Mouse (Mus musculus) MEL (cell line): Measurements from ENCODE around the gene Arhgap19. TPM values are rescaled to one million over a fixed set of nuclear protein-coding genes. Genes with fewer than 3 reads are reported as not detected.

Source experiments
- DNase-seq: peaks from one replicate; pipeline ENCODE4 v3.0.0; 2011; ENCODE audit warnings: low read depth, low spot score
- H3K27ac ChIP-seq: 2 replicates; pipeline ENCODE4 v1.5.1; 2012; ENCODE audit warnings: low read depth, mild to moderate bottlenecking, control low read depth, low read length, moderate library complexity; ENCODE audit not compliant: control insufficient read depth
- H3K27me3 ChIP-seq, 2 experiments: fragments of 150-350 bp in 1 of 2; sonication (generic) in 1 of 2; 2 replicates each; pipeline ENCODE4 v1.6.1; 2012; ENCODE audit warnings: low read length in 2 of 2, mild to moderate bottlenecking in 2 of 2, improper control_type of control experiment in 1 of 2, moderate library complexity in 1 of 2; ENCODE audit not compliant: insufficient read depth in 2 of 2, control insufficient read depth in 1 of 2
- H3K36me3 ChIP-seq, 2 experiments: 2 replicates each; pipeline ENCODE4 v1.6.1; 2012 to 2014; ENCODE audit warnings: low read length in 2 of 2, improper control_type of control experiment in 1 of 2, inconsistent platforms in 1 of 2, mild to moderate bottlenecking in 1 of 2; ENCODE audit not compliant: insufficient read depth in 2 of 2, control insufficient read depth in 1 of 2
- H3K4me1 ChIP-seq, 2 experiments: fragments of 150-350 bp in 1 of 2; sonication (generic) in 1 of 2; 2 replicates each; pipeline ENCODE4 v1.6.1; 2012; ENCODE audit warnings: low read length in 2 of 2, improper control_type of control experiment in 1 of 2, mild to moderate bottlenecking in 1 of 2; ENCODE audit not compliant: insufficient read depth in 2 of 2, control insufficient read depth in 1 of 2
- H3K4me3 ChIP-seq, 2 experiments: fragments of 150-350 bp in 1 of 2; sonication (generic) in 1 of 2; 2 replicates each; pipeline ENCODE4 v1.5.1; 2012; ENCODE audit warnings: low read depth in 2 of 2, low read length in 2 of 2, mild to moderate bottlenecking in 2 of 2, moderate library complexity in 2 of 2, control low read depth in 1 of 2, improper control_type of control experiment in 1 of 2; ENCODE audit not compliant: control insufficient read depth in 1 of 2, insufficient read depth in 1 of 2
- H3K79me2 ChIP-seq: 2 replicates; pipeline ENCODE4 v1.6.1; 2012; ENCODE audit warnings: mild to moderate bottlenecking, low read length, moderate library complexity; ENCODE audit not compliant: control insufficient read depth, poor library complexity, insufficient read depth
- H3K9ac ChIP-seq: 2 replicates; pipeline ENCODE4 v1.6.1; 2012; ENCODE audit warnings: low read depth, mild to moderate bottlenecking, control low read depth, low read length, moderate library complexity; ENCODE audit not compliant: control insufficient read depth, poor library complexity, severe bottlenecking
- H3K9me3 ChIP-seq: fragments of 150-350 bp; sonication (generic); replicated peaks from 2 replicates; pipeline ENCODE4 v1.6.1; 2012; ENCODE audit warnings: mild to moderate bottlenecking, low read length, improper control_type of control experiment, moderate library complexity; ENCODE audit not compliant: insufficient read depth
- CHD1 ChIP-seq: IDR thresholded peaks from 2 replicates; pipeline ENCODE4 v1.6.1; 2012; ENCODE audit warnings: low read depth, mild to moderate bottlenecking, inconsistent platforms, low read length, improper control_type of control experiment
- CHD2 ChIP-seq: IDR thresholded peaks from 2 replicates; pipeline ENCODE4 v1.6.1; 2011; ENCODE audit warnings: low read length, improper control_type of control experiment
- E2F4 ChIP-seq: IDR thresholded peaks from 2 replicates; pipeline ENCODE4 v1.6.1; 2011; ENCODE audit warnings: low read depth, low read length, improper control_type of control experiment, borderline replicate concordance
- ELF1 ChIP-seq: IDR thresholded peaks from 2 replicates; pipeline ENCODE4 v1.6.1; 2014; ENCODE audit warnings: low read depth, mild to moderate bottlenecking, inconsistent platforms, low read length, improper control_type of control experiment, moderate library complexity
- GABPA ChIP-seq: IDR thresholded peaks from 2 replicates; pipeline ENCODE4 v1.6.1; 2012; ENCODE audit warnings: low read depth, mild to moderate bottlenecking, inconsistent platforms, low read length, improper control_type of control experiment, moderate library complexity
- GATA1 ChIP-seq: IDR thresholded peaks from 2 replicates; pipeline ENCODE4 v1.6.1; 2011; ENCODE audit warnings: low read depth, low read length, improper control_type of control experiment
- HCFC1 ChIP-seq: IDR thresholded peaks from 2 replicates; pipeline ENCODE4 v1.6.1; 2012; ENCODE audit warnings: low read depth, mild to moderate bottlenecking, inconsistent platforms, low read length, improper control_type of control experiment, moderate library complexity
- JUND ChIP-seq: IDR thresholded peaks from 2 replicates; pipeline ENCODE4 v1.6.1; 2011; ENCODE audit warnings: low read depth, mild to moderate bottlenecking, improper control_type of control experiment, low read length
- KAT2A ChIP-seq: conservative IDR thresholded peaks from 2 replicates; pipeline ENCODE4 v1.6.1; 2012; ENCODE audit warnings: low read depth, low read length, improper control_type of control experiment, inconsistent platforms
- MAX ChIP-seq: IDR thresholded peaks from 2 replicates; pipeline ENCODE4 v1.6.1; 2011; ENCODE audit warnings: low read length, improper control_type of control experiment
- MAZ ChIP-seq: IDR thresholded peaks from 2 replicates; pipeline ENCODE4 v1.6.1; 2012; ENCODE audit warnings: low read depth, mild to moderate bottlenecking, inconsistent platforms, low read length, improper control_type of control experiment
- MEF2A ChIP-seq: IDR thresholded peaks from 2 replicates; pipeline ENCODE4 v1.6.1; 2014; ENCODE audit warnings: low read depth, mild to moderate bottlenecking, inconsistent platforms, low read length, improper control_type of control experiment; ENCODE audit not compliant: poor library complexity, insufficient replicate concordance, severe bottlenecking; ENCODE audit errors: extremely low read depth
- MXI1 ChIP-seq: IDR thresholded peaks from 2 replicates; pipeline ENCODE4 v1.6.1; 2011; ENCODE audit warnings: mild to moderate bottlenecking, low read depth, low read length, improper control_type of control experiment
- MYB ChIP-seq: IDR thresholded peaks from 2 replicates; pipeline ENCODE4 v1.6.1; 2011; ENCODE audit warnings: mild to moderate bottlenecking, low read depth, low read length, improper control_type of control experiment
- MYC ChIP-seq: IDR thresholded peaks from 2 replicates; pipeline ENCODE4 v1.6.1; 2011; ENCODE audit warnings: low read depth, mild to moderate bottlenecking, low read length, improper control_type of control experiment, moderate library complexity
- NELFE ChIP-seq: IDR thresholded peaks from 2 replicates; pipeline ENCODE4 v1.6.1; 2011; ENCODE audit warnings: low read depth, low read length, improper control_type of control experiment
- POLR2A ChIP-seq, 2 experiments: IDR thresholded peaks; 2 replicates each; pipeline ENCODE4 v1.6.1; 2011 to 2012; ENCODE audit warnings: low read length in 2 of 2, mild to moderate bottlenecking in 2 of 2, control low read depth in 1 of 2, improper control_type of control experiment in 1 of 2, low read depth in 1 of 2, moderate library complexity in 1 of 2; ENCODE audit not compliant: control insufficient read depth in 1 of 2, insufficient read depth in 1 of 2, poor library complexity in 1 of 2
- POLR2AphosphoS2 ChIP-seq: IDR thresholded peaks from 2 replicates; pipeline ENCODE4 v1.6.1; 2011; ENCODE audit warnings: low read length, improper control_type of control experiment
- RAD21 ChIP-seq: IDR thresholded peaks from 2 replicates; pipeline ENCODE4 v1.6.1; 2011; ENCODE audit warnings: mild to moderate bottlenecking, low read depth, low read length, improper control_type of control experiment
- SIN3A ChIP-seq: IDR thresholded peaks from 2 replicates; pipeline ENCODE4 v1.6.1; 2012; ENCODE audit warnings: low read length, improper control_type of control experiment, inconsistent platforms
- SMC3 ChIP-seq: IDR thresholded peaks from 2 replicates; pipeline ENCODE4 v1.6.1; 2011; ENCODE audit warnings: low read depth, low read length, improper control_type of control experiment
- TAL1 ChIP-seq: IDR thresholded peaks from 2 replicates; pipeline ENCODE4 v1.6.1; 2012; ENCODE audit warnings: mild to moderate bottlenecking, inconsistent platforms, low read length, moderate library complexity, mixed read lengths
- TCF12 ChIP-seq: IDR thresholded peaks from 2 replicates; pipeline ENCODE4 v1.6.1; 2014; ENCODE audit warnings: low read depth, mild to moderate bottlenecking, inconsistent platforms, low read length, improper control_type of control experiment, moderate library complexity
- UBTF ChIP-seq: IDR thresholded peaks from 2 replicates; pipeline ENCODE4 v1.6.1; 2012; ENCODE audit warnings: low read depth, mild to moderate bottlenecking, inconsistent platforms, low read length, improper control_type of control experiment, moderate library complexity, borderline replicate concordance; ENCODE audit not compliant: insufficient read depth
- USF1 ChIP-seq: IDR thresholded peaks from 2 replicates; pipeline ENCODE4 v1.6.1; 2014; ENCODE audit warnings: low read depth, mild to moderate bottlenecking, inconsistent platforms, low read length, improper control_type of control experiment, moderate library complexity
- USF2 ChIP-seq, 2 experiments: IDR thresholded peaks; 2 replicates each; pipeline ENCODE4 v1.6.1; 2011 to 2012; ENCODE audit warnings: improper control_type of control experiment in 2 of 2, low read length in 2 of 2, borderline replicate concordance in 1 of 2, inconsistent platforms in 1 of 2, low read depth in 1 of 2, mild to moderate bottlenecking in 1 of 2; ENCODE audit not compliant: insufficient read depth in 1 of 2
- ZC3H11A ChIP-seq: IDR thresholded peaks from 2 replicates; pipeline ENCODE4 v1.6.1; 2012; ENCODE audit warnings: low read depth, mild to moderate bottlenecking, inconsistent platforms, low read length, improper control_type of control experiment
- ZMIZ1 ChIP-seq: IDR thresholded peaks from 2 replicates; pipeline ENCODE4 v1.6.1; 2012; ENCODE audit warnings: low read depth, mild to moderate bottlenecking, inconsistent platforms, low read length, improper control_type of control experiment, moderate library complexity
- polyA plus RNA-seq, 2 experiments: library from polyadenylated mRNA; stranded (reverse) in 1 of 2; unstranded in 1 of 2; fragments of >175 nt in 1 of 2; fragments of >200 nt in 1 of 2; gene quantifications; 2 replicates each; pipeline versions ENCODE4 v1.2.1 to v1.2.4; 2012; ENCODE audit warnings: low replicate concordance in 2 of 2, low read depth in 1 of 2; ENCODE audit not compliant: insufficient read length in 2 of 2, insufficient read depth in 1 of 2, missing spikeins in 1 of 2
- total RNA-seq: library from RNA; depleted of rRNA; stranded (reverse); fragments of 300-350 nt; gene quantifications from 2 replicates; pipeline ENCODE4 v1.2.3, GENCODE M21; 2012

Gene Arhgap19
- total and polyA plus RNA-seq, 3 experiments, result 47.5 to 67.9 TPM; not detected in 1

- peak; percentile 14; the same call in 1 of the 2 replicates for TF ChIP-seq SIN3A
- 0 out of 2 replicates have a peak, but pooled peaks have one; percentile 36 for TF ChIP-seq ELF1
- 0 out of 2 replicates have a peak, but pooled peaks have one; percentile 33 for TF ChIP-seq MAX
- TF ChIP-seq KAT2A, result no peak
- TF ChIP-seq MXI1, result 0 out of 2 replicates have a peak, but pooled peaks have one; percentile 30
- H3K36me3 ChIP-seq, result peaks cover 0 to 47% of the 10 kb centered on the region in 2 experiments; a peak in 2 of 4 replicates
- peak overlapping the region; percentile 82; the same call in 1 of the 2 replicates for H3K27ac ChIP-seq
- DNase-seq, result no peak
- peaks cover 25 to 44% of the 10 kb centered on the region in 2 experiments for H3K4me1 ChIP-seq
- H3K27me3 ChIP-seq, result no peaks in the 10 kb centered on the region
- H3K9me3 ChIP-seq, result no peaks in the 10 kb centered on the region
- peaks cover 32% of the 10 kb centered on the region for H3K79me2 ChIP-seq
- no peak overlapping the region for H3K4me3 ChIP-seq
- H3K9ac ChIP-seq, result no peak overlapping the region
These were observed 40.3 kb upstream of the Arhgap19 start for GRCm38 (mm10) chr19:41842196-41842595.

GRCm38 (mm10) chr19:41841105-41841750 is 39.4 kb upstream of the Arhgap19 start:
- Histone ChIP-seq H3K27ac (peak overlapping the region; percentile 82), H3K9me3 (no peaks in the 10 kb centered on the region), H3K4me1 (peaks cover 34 to 54% of the 10 kb centered on the region in 2 experiments), H3K36me3 (peaks cover 0 to 57% of the 10 kb centered on the region in 2 experiments; a peak in 2 of 4 replicates), H3K27me3 (no peaks in the 10 kb centered on the region), H3K79me2 (peaks cover 22% of the 10 kb centered on the region), H3K4me3 (peak overlapping the region; percentile 9 to 29), H3K9ac (peak overlapping the region; percentile 49)
- DNase-seq, result peak; percentile 75
- TF ChIP-seq NELFE (peak; percentile 38; the same call in 1 of the 2 replicates), TAL1 (peak; percentile 30; the same call in 1 of the 2 replicates), RAD21 (no peak), POLR2AphosphoS2 (peak; percentile 56), KAT2A (peak; percentile 12; the same call in 1 of the 2 replicates), CHD2 (0 out of 2 replicates have a peak, but pooled peaks have one; percentile 23), MEF2A (0 out of 2 replicates have a peak, but pooled peaks have one; percentile 17), ZC3H11A (0 out of 2 replicates have a peak, but pooled peaks have one; percentile 15), ELF1 (peak; percentile 73; the same call in 1 of the 2 replicates), GABPA (no peak), JUND (0 out of 2 replicates have a peak, but pooled peaks have one; percentile 15), E2F4 (no peak), USF2 (IDR thresholded peaks at IDR 0.05; ENCODE audit: borderline replicate concordance in 1 of 2, insufficient read depth in 1 of 2, low read depth in 1 of 2, low read length in 2 of 2) (0 out of 4 replicates have a peak, but pooled peaks of 1 of the 2 experiments have one; percentile 3), USF1 (peak; percentile 87), MYC (no peak), CHD1 (0 out of 2 replicates have a peak, but pooled peaks have one; percentile 90), UBTF (no peak), SMC3 (0 out of 2 replicates have a peak, but pooled peaks have one; percentile 2), GATA1 (peak; percentile 93), SIN3A (peak; percentile 89), TCF12 (peak; percentile 87), MXI1 (peak; percentile 54; the same call in 1 of the 2 replicates), MAZ (peak; percentile 86; the same call in 1 of the 2 replicates), HCFC1 (no peak), ZMIZ1 (0 out of 2 replicates have a peak, but pooled peaks have one; percentile 48), MYB (peak; percentile 95), POLR2A (IDR thresholded peaks at IDR 0.05; ENCODE audit: control insufficient read depth in 1 of 2, insufficient read depth in 1 of 2, low read depth in 1 of 2, low read length in 2 of 2, poor library complexity in 1 of 2) (peak in 1 of 2 experiments; percentile 50; a peak in 1 of 4 replicates)
